Mouse (Mus musculus) CD4-positive, CD25-positive, alpha-beta regulatory T cell, adult 2 months (primary cell): ENCODE results near the gene Mrps33.

Experiments used
- DNase-seq: peaks from one replicate; pipeline ENCODE4 v3.0.0-alpha.2; 2012; ENCODE audit warnings: low read depth, low spot score

Gene Mrps33

DNA sequence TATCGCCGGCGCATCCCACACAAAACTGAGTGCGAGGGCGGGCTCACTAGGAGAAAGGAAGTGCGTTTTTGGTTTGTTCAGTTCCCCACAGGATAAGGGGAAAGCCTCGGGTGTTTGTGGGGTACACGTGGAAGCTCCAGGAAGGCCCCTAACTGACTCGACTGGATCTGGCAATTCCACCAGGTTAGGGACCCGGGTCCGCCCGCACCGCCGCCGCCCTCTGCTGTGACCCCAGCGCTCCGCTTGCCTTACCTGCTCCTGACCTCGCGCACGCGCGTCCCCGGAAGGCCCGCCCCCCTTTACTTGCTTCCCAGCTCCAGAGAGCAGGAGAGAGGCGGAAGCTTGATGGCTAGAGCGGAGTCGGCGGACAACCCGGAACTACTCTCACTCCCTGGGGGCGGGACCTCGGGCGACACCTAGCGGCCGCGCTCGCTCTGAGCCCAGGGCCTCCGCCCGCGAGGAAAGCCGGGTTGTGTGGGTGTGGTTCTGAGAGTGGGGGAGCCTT lies at the start of gene Mrps33:
Mrps33 (minus strand) TSS at position 377 of the 505 bp plus-strand sequence.
- peak; percentile 98 for DNase-seq

DNA sequence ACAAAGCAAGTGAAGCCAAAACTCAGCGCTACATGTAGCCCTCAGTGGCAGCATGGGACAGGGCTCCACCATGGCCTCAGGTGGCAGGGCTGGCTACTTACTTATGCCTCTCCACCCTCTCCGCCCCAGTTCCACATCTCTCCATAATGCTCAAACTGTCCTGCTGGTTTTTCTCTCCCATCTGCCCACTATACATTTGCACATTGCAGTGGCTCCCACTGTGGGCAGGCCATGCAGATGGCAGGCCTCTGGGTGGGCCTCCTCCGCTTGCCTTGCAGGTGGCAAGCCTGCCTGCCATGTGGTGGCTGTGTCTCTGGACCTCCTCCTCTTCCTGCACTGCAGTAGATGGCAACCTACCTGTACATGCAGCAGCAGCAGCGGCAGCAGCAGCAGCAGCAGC lies 38.9 kb upstream of the Mrps33 start:
- no peak for DNase-seq

DNA sequence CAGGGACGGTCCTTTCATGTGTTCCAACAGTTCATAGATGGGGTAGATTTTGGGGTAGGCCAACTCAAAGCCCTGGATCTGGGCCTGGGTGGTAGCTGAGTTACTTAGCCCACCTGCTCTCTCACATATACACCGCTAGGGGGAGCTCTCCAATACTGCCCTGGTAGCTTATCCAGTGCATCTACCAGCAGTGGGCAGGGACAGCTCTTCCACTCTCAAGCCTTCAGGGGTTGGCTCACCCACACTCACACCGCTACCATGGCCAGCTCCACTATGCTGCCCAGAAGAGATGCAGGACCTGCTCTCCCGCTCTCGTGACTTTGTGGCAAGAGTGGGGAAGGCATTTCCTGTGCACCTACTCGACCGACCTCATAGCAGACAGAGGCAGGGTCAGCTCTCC lies 38.0 kb upstream of the Mrps33 start:
- peak; percentile 28 for DNase-seq

DNA sequence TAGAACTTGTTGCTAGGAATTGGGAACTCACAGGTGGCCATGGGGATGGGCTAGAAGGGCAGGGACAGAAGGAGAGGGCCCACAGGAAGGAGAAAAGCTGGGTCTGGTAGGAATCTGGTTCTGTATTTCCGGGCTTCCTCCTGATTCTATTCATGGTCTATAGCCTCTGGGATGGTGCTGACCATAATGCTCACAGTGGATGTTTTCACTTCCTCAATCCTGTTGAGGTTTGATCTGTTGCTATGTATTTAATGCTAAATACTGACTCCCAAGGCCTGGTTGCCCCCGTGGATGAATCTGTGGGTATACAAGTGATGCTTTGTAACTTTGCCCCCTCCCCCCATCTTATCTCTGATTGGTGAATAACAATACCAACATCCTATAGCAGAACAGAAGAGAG lies 36.8 kb upstream of the Mrps33 start:
- DNase-seq, result no peak

DNA sequence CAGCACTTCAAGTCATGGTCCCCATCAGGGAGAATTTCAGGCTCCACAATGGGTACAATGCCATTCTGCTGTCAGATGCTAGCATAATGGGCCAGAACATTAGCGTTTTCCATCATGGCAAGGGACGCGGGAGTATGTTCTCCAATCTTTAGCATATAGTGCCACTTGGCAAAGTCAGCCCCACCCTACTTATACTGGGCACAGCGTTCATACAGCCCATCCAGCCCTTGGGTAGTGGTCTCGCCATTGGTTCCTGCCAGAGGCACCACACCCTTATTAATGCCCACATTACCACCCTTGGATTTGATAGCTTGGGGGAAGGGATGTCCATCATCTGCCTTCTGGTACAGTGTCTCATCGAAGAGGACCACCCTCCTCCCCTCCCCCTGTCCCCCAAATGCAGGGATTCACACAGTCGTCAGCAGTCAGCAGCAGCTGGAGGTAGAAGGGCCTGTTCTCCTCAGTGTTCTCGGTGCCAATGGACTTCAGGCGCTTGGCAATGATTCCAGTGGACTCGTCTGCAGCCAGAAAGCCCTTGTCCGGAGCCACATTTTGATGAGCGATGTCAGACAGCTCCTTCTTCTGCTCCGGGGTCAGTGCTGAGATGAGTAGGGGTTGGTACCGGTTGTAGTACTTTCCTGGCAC lies 33.0 kb upstream of the Mrps33 start:
- DNase-seq, result no peak

DNA sequence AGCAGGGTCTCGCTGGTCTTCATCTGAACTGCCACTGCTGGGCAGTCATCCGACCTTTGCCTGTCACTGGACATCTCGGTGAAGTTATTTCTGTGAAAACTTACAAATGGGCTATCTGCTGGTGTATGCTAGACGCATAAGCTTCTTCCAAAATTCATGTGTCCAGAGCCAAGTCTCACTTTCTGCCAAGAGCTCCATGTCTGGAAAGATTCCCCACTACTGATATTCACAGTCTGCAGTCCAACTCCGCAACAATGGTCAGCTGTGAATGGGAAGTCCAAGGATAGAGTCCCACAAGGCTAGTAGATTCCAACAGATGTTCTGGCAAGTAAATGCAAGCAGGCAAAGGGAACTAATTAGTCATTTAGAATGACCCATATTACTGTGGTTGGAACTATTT lies 17.9 kb upstream of the Mrps33 start:
- no peak for DNase-seq

- DNase-seq, result no peak
These were observed 10.5 kb upstream of the Mrps33 start for GRCm38 (mm10) chr6:39821241-39821640.

DNA sequence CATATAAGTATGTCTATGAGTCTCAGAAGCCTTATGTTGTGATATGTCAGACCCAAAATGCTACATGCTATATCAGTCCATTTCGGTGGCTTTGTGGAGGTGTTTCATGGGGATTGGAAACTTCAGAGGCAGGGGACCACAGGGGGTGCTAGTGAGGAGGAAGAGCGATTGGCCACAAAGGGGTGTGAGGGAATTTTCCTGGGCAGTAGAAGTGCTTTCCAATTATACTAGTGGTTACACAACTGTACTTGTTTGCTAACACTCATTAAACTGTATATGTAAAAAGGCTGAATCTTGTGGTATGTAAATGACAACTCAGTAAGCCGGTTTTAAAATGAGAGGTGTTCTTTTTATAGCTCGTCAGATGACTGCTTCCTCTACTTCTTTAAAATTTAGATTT lies 8.1 kb upstream of the Mrps33 start:
- no peak for DNase-seq

DNA sequence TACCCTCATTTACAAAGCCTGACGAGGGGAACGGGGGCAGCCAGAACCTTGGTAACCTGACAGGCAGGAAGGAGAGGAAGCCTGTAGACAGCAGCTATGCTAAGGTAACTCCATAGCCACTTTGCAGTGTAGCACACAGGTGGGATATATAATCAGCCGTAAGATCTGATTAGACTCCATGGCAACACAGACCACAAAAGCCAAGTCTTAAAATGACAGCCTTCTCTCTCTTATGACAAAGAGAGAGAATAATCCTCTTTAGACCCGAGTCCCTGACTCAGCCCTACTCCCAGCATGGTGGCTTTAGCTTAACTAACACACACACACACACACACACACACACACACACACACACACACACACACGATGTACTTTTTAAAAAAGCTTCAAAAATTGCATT lies 2.3 kb downstream of the Mrps33 start:
- no peak for DNase-seq

- no peak for DNase-seq
These were observed 3.7 kb downstream of the Mrps33 start for GRCm38 (mm10) chr6:39807050-39807560.

GRCm38 (mm10) chr6:39806336-39806735 lies 4.5 kb downstream of the Mrps33 start:
- no peak for DNase-seq

GRCm38 (mm10) chr6:39805916-39806315 lies 4.9 kb downstream of the Mrps33 start:
- DNase-seq, result no peak

GRCm38 (mm10) chr6:39800977-39801376 lies 9.8 kb downstream of the Mrps33 start:
- no peak for DNase-seq

GRCm38 (mm10) chr6:39797076-39797475 lies 13.7 kb downstream of the Mrps33 start:
- DNase-seq, result no peak

- DNase-seq, result no peak
These were observed 14.6 kb downstream of the Mrps33 start for GRCm38 (mm10) chr6:39796150-39796549.

- no peak for DNase-seq
These were observed 19.0 kb downstream of the Mrps33 start for GRCm38 (mm10) chr6:39791806-39792205.

DNA sequence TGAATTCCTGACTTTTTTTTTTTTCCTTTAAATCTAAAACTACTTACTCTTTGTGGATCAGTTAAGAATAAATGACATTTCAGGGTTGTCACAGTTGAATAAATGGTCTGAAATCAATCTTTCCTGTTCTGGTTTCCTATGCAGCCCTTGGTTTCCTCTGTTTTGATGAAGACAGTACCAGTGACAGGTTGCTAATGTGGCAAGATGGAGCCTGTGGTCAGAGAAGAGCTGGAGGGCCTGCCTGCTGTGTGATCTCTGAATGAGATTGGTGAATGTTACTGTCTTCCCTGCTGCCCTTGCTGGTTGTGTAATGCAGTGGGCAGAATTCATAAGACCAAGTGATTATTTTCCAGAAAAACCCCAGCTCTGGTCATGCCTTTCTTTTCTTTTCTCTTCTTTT lies 22.4 kb downstream of the Mrps33 start:
- no peak for DNase-seq

GRCm38 (mm10) chr6:39787783-39788182 lies 23.0 kb downstream of the Mrps33 start:
- no peak for DNase-seq

DNA sequence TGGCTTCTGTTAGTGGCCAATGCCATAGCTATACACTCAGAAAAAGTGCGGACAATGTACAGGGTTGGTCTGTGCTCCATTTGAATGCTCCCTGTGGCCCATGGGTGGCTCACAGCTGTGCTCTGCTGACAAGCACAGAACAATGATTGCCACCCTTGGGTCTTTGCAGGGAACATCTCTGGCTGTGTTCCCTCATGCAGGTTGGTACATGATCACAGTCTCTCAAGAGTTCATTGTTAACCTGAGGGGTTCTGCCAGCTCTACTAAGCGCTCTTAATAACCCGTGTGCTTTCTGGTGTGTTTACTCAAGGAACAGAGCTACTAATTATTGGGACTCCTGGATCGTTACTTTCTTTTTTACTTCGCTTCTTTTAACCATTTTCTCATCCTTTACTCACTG lies 24.8 kb downstream of the Mrps33 start:
- DNase-seq, result no peak

DNA sequence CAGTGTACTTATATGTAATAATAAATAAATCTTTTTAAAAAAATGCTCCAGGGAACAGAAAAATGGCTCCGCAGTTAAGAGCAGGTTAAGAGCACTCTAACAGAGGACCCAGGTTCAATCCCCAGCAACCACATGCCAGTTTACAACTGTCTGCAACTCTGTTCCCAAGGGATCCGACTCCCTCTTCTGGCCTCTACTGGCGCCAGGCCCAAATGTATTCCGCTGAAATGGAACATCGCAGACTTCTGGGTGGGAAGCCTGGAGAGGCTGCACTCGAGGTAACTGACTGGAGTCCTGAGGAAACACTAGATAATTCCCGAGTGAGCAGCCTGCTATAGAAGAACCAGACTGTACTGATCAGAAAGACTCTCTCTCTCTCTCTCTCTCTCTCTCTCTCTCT lies 27.3 kb downstream of the Mrps33 start:
- no peak for DNase-seq

DNA sequence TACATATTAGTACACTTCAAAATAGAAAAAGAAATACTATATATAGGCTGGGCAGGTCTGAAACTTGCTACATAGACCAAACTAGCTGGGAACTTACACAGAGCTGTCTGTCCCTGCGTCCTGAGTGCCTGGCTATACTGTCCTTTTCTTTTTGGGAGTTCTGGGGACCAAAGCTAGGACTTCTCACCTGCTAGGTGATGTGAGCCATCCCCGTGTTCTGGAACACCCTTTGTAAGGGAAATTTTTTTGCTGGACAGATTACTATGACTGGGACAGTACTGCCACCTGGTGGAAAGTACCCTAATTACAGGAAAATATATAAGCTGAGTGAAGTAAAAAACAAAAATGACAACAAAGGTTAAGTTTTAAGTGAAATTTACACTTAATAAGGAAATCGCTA lies 28.2 kb downstream of the Mrps33 start:
- DNase-seq, result peak; percentile 76

GRCm38 (mm10) chr6:39781766-39782530 lies 28.8 kb downstream of the Mrps33 start:
- peak; percentile 7 for DNase-seq
